ENCODE assay signal across 9 mouse cellular contexts in the genomic region with DNA sequence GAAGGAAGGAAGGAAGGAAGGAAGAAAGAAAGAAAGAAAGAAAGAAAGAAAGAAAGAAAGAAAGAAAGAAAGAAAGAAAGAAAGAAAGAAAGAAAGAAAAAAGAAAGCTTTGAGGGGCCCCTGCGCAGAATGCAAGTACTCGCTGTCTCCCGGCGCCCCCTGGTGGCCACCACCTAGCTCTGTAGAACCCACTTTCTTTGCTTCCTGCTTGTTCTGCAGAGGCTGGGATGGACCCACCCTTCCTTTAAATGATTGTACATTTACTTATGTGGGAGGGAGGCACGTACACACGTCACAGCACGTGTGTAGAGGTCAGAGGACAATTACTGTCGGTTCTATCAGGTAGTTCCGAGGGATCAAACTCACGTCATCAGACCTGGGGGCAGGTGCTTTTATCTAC. TPM values are rescaled to one million over a fixed set of nuclear protein-coding genes. Genes with fewer than 3 reads are reported as not detected.
DNase-seq lines count a peak whose midpoint lies in the region; ATAC-seq lines count a peak whose summit lies in the region.
"Had no signal": no experiment of that assay in that cellular context is flagged by ENCODE, and none has a peak within 500 bp of the region (broad histone marks: within the 10 kb centered on the region; RNA-seq: fewer than 3 reads in every experiment).

No protein-coding gene starts in this region.

- peaks cover 8% of the 10 kb centered on the region; the same call in 1 of the 2 replicates for H3K27me3 ChIP-seq in forebrain, embryonic 12.5 days
- no peaks in the 10 kb centered on the region for H3K27me3 ChIP-seq in hindbrain, embryonic 14.5 days (ENCODE audit: control insufficient read depth, insufficient read depth, low read length)
- H3K27me3 ChIP-seq in midbrain, embryonic 11.5 days (ENCODE audit: control insufficient read depth, insufficient read depth, low read length) = no peaks in the 10 kb centered on the region

- H3K36me3 ChIP-seq in forebrain, embryonic 12.5 days (replicated peaks) = peaks cover 25% of the 10 kb centered on the region
- peaks cover 30% of the 10 kb centered on the region for H3K36me3 ChIP-seq in hindbrain, embryonic 14.5 days (replicated peaks; ENCODE audit: control insufficient read depth, insufficient read depth)
- H3K36me3 ChIP-seq in midbrain, embryonic 11.5 days (ENCODE audit: control insufficient read depth, insufficient read depth, low read length) = peaks cover 8% of the 10 kb centered on the region

- peak; percentile 63 for ATAC-seq in forebrain, embryonic 12.5 days (ENCODE audit: low FRiP score)
- no peak for ATAC-seq in hindbrain, embryonic 14.5 days (ENCODE audit: low FRiP score)
- peak; percentile 69; the same call in 1 of the 2 replicates for ATAC-seq in midbrain, embryonic 11.5 days (ENCODE audit: low FRiP score)

- no peaks in the 10 kb centered on the region for H3K9me3 ChIP-seq in forebrain, embryonic 12.5 days
- H3K9me3 ChIP-seq in hindbrain, embryonic 14.5 days (ENCODE audit: control insufficient read depth, low read length) = no peaks in the 10 kb centered on the region
- H3K9me3 ChIP-seq in midbrain, embryonic 11.5 days (ENCODE audit: control insufficient read depth, low read length) = no peaks in the 10 kb centered on the region
- H3K9me3 ChIP-seq: liver, embryonic 15.5 days had no signal

- H3K4me2 ChIP-seq in forebrain, embryonic 12.5 days = no peak overlapping the region
- H3K4me2 ChIP-seq in hindbrain, embryonic 14.5 days (replicated peaks) = no peak overlapping the region
- no peak overlapping the region for H3K4me2 ChIP-seq in midbrain, embryonic 11.5 days
- H3K4me2 ChIP-seq: liver, embryonic 15.5 days had no signal

- DNase-seq in MEL-GATA-1-ER (ENCODE audit: extremely low read depth, low read depth) = peak; percentile 54
- DNase-seq in brain, embryonic 18.5 days (ENCODE audit: low read depth, low spot score) = peak; percentile 12
- DNase-seq in hindbrain, embryonic 14.5 days (ENCODE audit: low spot score) = peak; percentile 84
- DNase-seq in left cerebral cortex, adult 11 months (ENCODE audit: low spot score) = peak; percentile 43
- DNase-seq in midbrain, embryonic 11.5 days (ENCODE audit: low spot score, missing footprints) = peak; percentile 96
- DNase-seq in skeletal muscle tissue, adult 2 months (ENCODE audit: low read depth, low spot score) = peak; percentile 63
- DNase-seq in urinary bladder, postnatal 4 days (ENCODE audit: low spot score in 2 of 2) = peak; percentile 64 to 82

- no peak overlapping the region for H3K9ac ChIP-seq in forebrain, embryonic 12.5 days
- H3K9ac ChIP-seq in hindbrain, embryonic 14.5 days = no peak overlapping the region
- H3K9ac ChIP-seq in midbrain, embryonic 11.5 days (ENCODE audit: low read length) = no peak overlapping the region
- H3K9ac ChIP-seq: liver, embryonic 15.5 days had no signal

- WGBS in forebrain, embryonic 12.5 days = 17% methylated on average over 10 of the region's 10 CpGs
- WGBS in hindbrain, embryonic 14.5 days = 19% methylated on average over 10 of the region's 10 CpGs
- WGBS in midbrain, embryonic 11.5 days = 19% methylated on average over 10 of the region's 10 CpGs

- no peak overlapping the region for H3K4me3 ChIP-seq in forebrain, embryonic 12.5 days (replicated peaks)
- H3K4me3 ChIP-seq in hindbrain, embryonic 14.5 days (replicated peaks; ENCODE audit: low read length) = no peak overlapping the region
- no peak overlapping the region for H3K4me3 ChIP-seq in midbrain, embryonic 11.5 days (ENCODE audit: low read depth, low read length)
- H3K4me3 ChIP-seq: liver, embryonic 15.5 days had no signal

- H3K4me1 ChIP-seq in forebrain, embryonic 12.5 days = no peaks in the 10 kb centered on the region
- H3K4me1 ChIP-seq in hindbrain, embryonic 14.5 days (replicated peaks; ENCODE audit: control insufficient read depth, insufficient read depth, low read length) = no peaks in the 10 kb centered on the region
- H3K4me1 ChIP-seq in midbrain, embryonic 11.5 days (ENCODE audit: control insufficient read depth, insufficient read depth, low read length) = no peaks in the 10 kb centered on the region
- H3K4me1 ChIP-seq: liver, embryonic 15.5 days had no signal

- no peak overlapping the region for H3K27ac ChIP-seq in forebrain, embryonic 12.5 days
- no peak overlapping the region for H3K27ac ChIP-seq in hindbrain, embryonic 14.5 days
- no peak overlapping the region for H3K27ac ChIP-seq in midbrain, embryonic 11.5 days (ENCODE audit: low read depth, low read length)
- H3K27ac ChIP-seq: liver, embryonic 15.5 days had no signal

RNA-seq across cellular contexts. Expression of a gene that starts 23.2 kb away (rescaled TPM):
- polyA plus RNA-seq in forebrain, embryonic 12.5 days (2016; fragmentation: Nextera tagmentation; extraction: Ambion mirVana) = 30.4 and 31.0 TPM in 2 replicates
- 25.5 and 26.4 TPM in 2 replicates for polyA plus RNA-seq in hindbrain, embryonic 14.5 days (2014; fragmentation: Nextera tagmentation; extraction: Ambion mirVana)
- polyA plus RNA-seq in midbrain, embryonic 11.5 days (2014; fragmentation: Nextera tagmentation; extraction: Ambion mirVana) = 24.2 and 25.9 TPM in 2 replicates

RNA-seq across cellular contexts. Expression of a gene that starts 35.9 kb away (rescaled TPM):
- 12.9 and 14.1 TPM in 2 replicates for polyA plus RNA-seq in forebrain, embryonic 12.5 days (2016; fragmentation: Nextera tagmentation; extraction: Ambion mirVana)
- 40.1 and 42.3 TPM in 2 replicates for polyA plus RNA-seq in hindbrain, embryonic 14.5 days (2014; fragmentation: Nextera tagmentation; extraction: Ambion mirVana)
- polyA plus RNA-seq in midbrain, embryonic 11.5 days (2014; fragmentation: Nextera tagmentation; extraction: Ambion mirVana) = 12.4 and 13.5 TPM in 2 replicates

Comparison
In these comparisons a context has a peak if more than half of its experiments do, and no peak if none do; other contexts are left out.
1. DNase-seq: peak in every context shown above with its lines; median percentile 96 in midbrain, embryonic 11.5 days; 84 in hindbrain, embryonic 14.5 days; 73 in urinary bladder, postnatal 4 days; 63 in skeletal muscle tissue, adult 2 months; 54 in MEL-GATA-1-ER; 43 in left cerebral cortex, adult 11 months; 12 in brain, embryonic 18.5 days.